ENCODE assay signal across 9 mouse cellular contexts in the genomic region with DNA sequence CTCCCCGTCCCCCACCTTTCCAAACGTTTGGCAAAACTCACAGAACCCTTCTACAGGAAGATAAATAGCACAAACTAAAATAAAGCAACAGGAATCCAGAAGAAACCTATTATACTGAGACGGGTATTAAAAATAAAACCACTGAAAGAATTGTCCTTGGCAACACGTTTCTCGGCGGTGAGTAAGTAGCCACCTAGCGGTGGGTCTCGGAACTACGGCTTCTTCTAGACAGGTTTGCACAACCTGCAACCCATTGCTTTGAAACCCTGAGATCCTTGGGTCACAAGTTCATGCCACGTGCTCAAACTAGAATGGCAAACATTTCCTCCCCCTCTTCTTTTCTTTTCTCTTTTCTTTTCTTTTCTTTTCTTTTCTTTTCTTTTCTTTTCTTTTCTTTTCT. TPM values are rescaled to one million over a fixed set of nuclear protein-coding genes. Genes with fewer than 3 reads are reported as not detected.
A peak's percentile ranks its signal among the peaks of the same experiment; 100 is the strongest.
DNase-seq lines count a peak whose midpoint lies in the region; ATAC-seq and TF ChIP-seq lines count a peak whose summit lies in the region.
"Had no signal": no experiment of that assay in that cellular context is flagged by ENCODE, and none has a peak within 500 bp of the region (broad histone marks: within the 10 kb centered on the region; RNA-seq: fewer than 3 reads in every experiment).

No protein-coding gene starts in this region.

- no peak overlapping the region for H3K4me2 ChIP-seq in liver, embryonic 14.5 days (ENCODE audit: low read depth)
- H3K4me2 ChIP-seq: limb, embryonic 13.5 days had no signal

- H3K4me1 ChIP-seq in liver, embryonic 14.5 days (replicated peaks; ENCODE audit: control insufficient read depth in 2 of 2, insufficient read depth in 2 of 2, low read length in 1 of 2) = no peaks in the 10 kb centered on the region
- H3K4me1 ChIP-seq: limb, embryonic 13.5 days had no signal

- no peak overlapping the region for H3K27ac ChIP-seq in liver, embryonic 14.5 days
- H3K27ac ChIP-seq: limb, embryonic 13.5 days had no signal

- 23% methylated on average over 10 of the region's 10 CpGs for WGBS in liver, embryonic 14.5 days (ENCODE audit: insufficient replicate concordance)

- TF ChIP-seq EP300 in liver, embryonic 14.5 days (IDR thresholded peaks at IDR 0.05; ENCODE audit: low read depth) = no peak

- peak; percentile 82 for TF ChIP-seq CTCF in liver, embryonic 14.5 days (IDR thresholded peaks at IDR 0.05; ENCODE audit: low read depth)

- no peaks in the 10 kb centered on the region for H3K9me3 ChIP-seq in liver, embryonic 14.5 days (ENCODE audit: control insufficient read depth, low read length)
- H3K9me3 ChIP-seq: limb, embryonic 13.5 days had no signal

- H3K4me3 ChIP-seq in liver, embryonic 14.5 days (ENCODE audit: insufficient read depth in 1 of 2, low read depth in 2 of 2, low read length in 2 of 2) = no peak overlapping the region
- H3K4me3 ChIP-seq: limb, embryonic 13.5 days had no signal

- peak; percentile 53 for DNase-seq in ovary, postnatal 14 days (ENCODE audit: low spot score)
- no peak for DNase-seq in ovary, adult 18-20 months (ENCODE audit: low spot score)
- peak; percentile 60 to 70 for DNase-seq in adrenal gland, adult 18-20 months (ENCODE audit: low spot score in 2 of 2)
- peak; percentile 82 for DNase-seq in embryo, embryonic 10 days (ENCODE audit: low spot score)
- DNase-seq in kidney, adult 9 months = peak; percentile 77
- peak; percentile 17 to 35 (median 32) for DNase-seq in liver, embryonic 14.5 days (ENCODE audit: low read depth in 3 of 3, low spot score in 3 of 3)
- peak; percentile 84 for DNase-seq in right cerebral cortex, postnatal 4 days

- H3K27me3 ChIP-seq in liver, embryonic 14.5 days (ENCODE audit: control insufficient read depth, insufficient read depth, low read length) = no peaks in the 10 kb centered on the region
- H3K27me3 ChIP-seq: limb, embryonic 13.5 days had no signal

- H3K9ac ChIP-seq in liver, embryonic 14.5 days (replicated peaks) = no peak overlapping the region
- H3K9ac ChIP-seq: limb, embryonic 13.5 days had no signal

- H3K36me3 ChIP-seq in liver, embryonic 14.5 days (replicated peaks; ENCODE audit: control insufficient read depth, insufficient read depth, low read depth) = no peaks in the 10 kb centered on the region; the same call in none of the 2 replicates

- ATAC-seq in liver, embryonic 14.5 days (ENCODE audit: insufficient read depth) = no peak
- ATAC-seq in erythroblast, adult 5-6 weeks (replicated peaks; ENCODE audit: low FRiP score, poor library complexity, severe bottlenecking) = no peak

RNA-seq across cellular contexts. Expression of a gene that starts 25.7 kb away (rescaled TPM):
- 10 to 100 TPM; 13.6 to 15.0 TPM for total RNA-seq in adrenal gland, adult 18-20 months (2021)
- polyA plus RNA-seq in liver, embryonic 14.5 days (2012; rRNA removed) = 7.2 and 7.6 TPM in 2 replicates
- polyA plus RNA-seq in liver, embryonic 14.5 days (2014; fragmentation: Nextera tagmentation; extraction: Ambion mirVana) = 7.1 and 9.4 TPM in 2 replicates
- 3.1 and 3.5 TPM in 2 replicates for total RNA-seq in erythroblast, adult 5-6 weeks (2015; ENCODE audit: low replicate concordance)
- 4.2 and 4.3 TPM in 2 replicates for total RNA-seq in erythroblast, adult 5-6 weeks (2017; ENCODE audit: low replicate concordance)
